Mouse (Mus musculus): ENCODE data around the gene Cmc2. TPM values are rescaled to one million over a fixed set of nuclear protein-coding genes. Genes with fewer than 3 reads are reported as not detected.

The Cmc2 gene
- polyA plus RNA-seq, 1 experiment from 2014 or later: 78.2 TPM

GRCm38 (mm10) chr8:116943161-116943554 is 21.9 kb upstream of the Cmc2 start, which contains the start of gene Atmin:
Atmin (plus strand) TSS chr8:116943393.
- ATAC-seq (ENCODE audit: low FRiP score): peak; percentile 94
- 0 out of 2 replicates have a peak within 1 kb of the TSS, but pooled peaks have one; percentile 36 for H3K27ac ChIP-seq
- peaks cover 24% of the 10 kb centered on the region for H3K4me1 ChIP-seq
- H3K36me3 ChIP-seq (replicated peaks): peaks cover 17% of the 10 kb centered on the region; the same call in 1 of the 2 replicates
- WGBS: under 1% methylated on average over 35 of the region's 46 CpGs
- H3K9ac ChIP-seq: peak within 1 kb of the TSS; percentile 91
- peak within 1 kb of the TSS; percentile 97 for H3K4me3 ChIP-seq (replicated peaks)
- H3K4me2 ChIP-seq: peak within 1 kb of the TSS; percentile 97
- H3K9me3 ChIP-seq: no peaks in the 10 kb centered on the region
- no peaks in the 10 kb centered on the region for H3K27me3 ChIP-seq

GRCm38 (mm10) chr8:116942284-116943058 is 21.2 kb upstream of the Cmc2 start:
- H3K4me3 ChIP-seq (replicated peaks): no peak overlapping the region

GRCm38 (mm10) chr8:116935506-116935905 is 14.3 kb upstream of the Cmc2 start:
- no peak for ATAC-seq (ENCODE audit: low FRiP score)

More at GRCm38 (mm10) chr8:116942284-116943058, 21.2 kb upstream of the Cmc2 start:
- no peak overlapping the region for H3K27ac ChIP-seq
- H3K9ac ChIP-seq: no peak overlapping the region
- H3K9me3 ChIP-seq: no peaks in the 10 kb centered on the region
- no peak overlapping the region for H3K4me2 ChIP-seq
- peaks cover 24% of the 10 kb centered on the region for H3K4me1 ChIP-seq
- peaks cover 22% of the 10 kb centered on the region for H3K36me3 ChIP-seq (replicated peaks)
- no peaks in the 10 kb centered on the region for H3K27me3 ChIP-seq
- WGBS: 87% methylated on average over 12 of the region's 12 CpGs
- ATAC-seq (ENCODE audit: low FRiP score): peak; percentile 25; the same call in 1 of the 2 replicates

DNA sequence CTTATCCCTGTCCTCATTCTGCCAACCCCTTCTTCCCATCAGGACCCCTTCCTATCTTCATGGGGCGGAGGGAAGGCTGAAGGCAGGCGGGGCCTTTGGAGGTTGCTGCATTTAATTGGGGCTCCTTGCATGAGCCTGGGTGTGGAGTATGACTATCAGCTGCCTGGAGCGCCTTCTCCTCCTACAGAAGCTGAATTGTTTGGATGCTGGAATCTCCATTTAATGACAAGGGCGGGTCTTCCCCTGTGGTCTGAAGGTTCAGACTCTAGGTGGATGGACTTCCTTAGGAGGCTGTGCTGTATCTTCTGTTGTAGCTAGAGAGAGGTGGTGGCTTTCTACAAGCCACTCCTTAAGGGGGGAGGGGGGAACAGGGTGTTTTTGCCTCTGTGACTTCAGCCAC is 13.7 kb upstream of the Cmc2 start:
- H3K4me2 ChIP-seq: no peak overlapping the region
- no peaks in the 10 kb centered on the region for H3K27me3 ChIP-seq
- no peak overlapping the region for H3K4me3 ChIP-seq (replicated peaks)
- H3K9me3 ChIP-seq: no peaks in the 10 kb centered on the region
- 93% methylated on average over 4 of the region's 4 CpGs for WGBS
- no peak overlapping the region for H3K27ac ChIP-seq
- no peak overlapping the region for H3K9ac ChIP-seq
- H3K4me1 ChIP-seq: no peaks in the 10 kb centered on the region
- peaks cover 73% of the 10 kb centered on the region for H3K36me3 ChIP-seq (replicated peaks)
- no peak for ATAC-seq (ENCODE audit: low FRiP score)

More at GRCm38 (mm10) chr8:116935506-116935905, 14.3 kb upstream of the Cmc2 start:
- Histone ChIP-seq H3K27me3 (no peaks in the 10 kb centered on the region), H3K4me3 (replicated peaks) (no peak overlapping the region), H3K27ac (no peak overlapping the region), H3K9ac (no peak overlapping the region), H3K4me1 (no peaks in the 10 kb centered on the region), H3K4me2 (no peak overlapping the region), H3K36me3 (replicated peaks) (peaks cover 76% of the 10 kb centered on the region), H3K9me3 (no peaks in the 10 kb centered on the region)
- WGBS: 47% methylated on average over 6 of the region's 6 CpGs

DNA sequence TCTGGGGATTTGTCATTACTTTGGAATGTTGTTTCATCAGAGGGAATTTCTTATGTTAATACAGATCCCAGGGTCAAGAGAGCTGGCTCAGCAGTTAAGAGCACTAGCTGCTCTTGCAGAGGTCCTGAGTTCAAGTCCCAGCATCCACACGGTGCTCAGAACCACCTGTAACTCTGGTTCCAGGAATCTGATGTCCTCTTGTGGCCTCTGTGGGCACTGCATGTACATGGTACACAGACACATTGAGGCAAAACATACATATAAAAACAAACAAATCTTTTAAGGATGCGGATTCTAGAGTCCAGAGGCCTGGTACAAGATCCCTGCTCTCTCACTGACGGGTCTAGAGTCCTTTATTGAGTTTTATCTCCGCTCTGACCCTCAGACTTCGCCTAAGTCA is 7.3 kb upstream of the Cmc2 start:
- Histone ChIP-seq H3K27me3 (no peaks in the 10 kb centered on the region), H3K36me3 (replicated peaks) (peaks cover 54% of the 10 kb centered on the region)

GRCm38 (mm10) chr8:116927880-116928279 is 6.6 kb upstream of the Cmc2 start:
- peaks cover 47% of the 10 kb centered on the region for H3K36me3 ChIP-seq (replicated peaks)
- H3K27ac ChIP-seq: no peak overlapping the region
- no peak overlapping the region for H3K4me2 ChIP-seq
- H3K4me3 ChIP-seq (replicated peaks): no peak overlapping the region
- 89% methylated on average over 9 of the region's 9 CpGs for WGBS
- no peak overlapping the region for H3K9ac ChIP-seq
- H3K4me1 ChIP-seq: 0 out of 2 replicates have a peak, but pooled peaks cover under 1% of the 10 kb centered on the region
- no peak for ATAC-seq (ENCODE audit: low FRiP score)
- no peaks in the 10 kb centered on the region for H3K9me3 ChIP-seq
- H3K27me3 ChIP-seq: no peaks in the 10 kb centered on the region

More for the DNA sequence above, 7.3 kb upstream of the Cmc2 start:
- Histone ChIP-seq H3K9ac (no peak overlapping the region), H3K9me3 (no peaks in the 10 kb centered on the region), H3K27ac (no peak overlapping the region), H3K4me1 (no peaks in the 10 kb centered on the region), H3K4me3 (replicated peaks) (no peak overlapping the region), H3K4me2 (no peak overlapping the region)
- no peak for ATAC-seq (ENCODE audit: low FRiP score)
- 88% methylated on average over 5 of the region's 5 CpGs for WGBS

DNA sequence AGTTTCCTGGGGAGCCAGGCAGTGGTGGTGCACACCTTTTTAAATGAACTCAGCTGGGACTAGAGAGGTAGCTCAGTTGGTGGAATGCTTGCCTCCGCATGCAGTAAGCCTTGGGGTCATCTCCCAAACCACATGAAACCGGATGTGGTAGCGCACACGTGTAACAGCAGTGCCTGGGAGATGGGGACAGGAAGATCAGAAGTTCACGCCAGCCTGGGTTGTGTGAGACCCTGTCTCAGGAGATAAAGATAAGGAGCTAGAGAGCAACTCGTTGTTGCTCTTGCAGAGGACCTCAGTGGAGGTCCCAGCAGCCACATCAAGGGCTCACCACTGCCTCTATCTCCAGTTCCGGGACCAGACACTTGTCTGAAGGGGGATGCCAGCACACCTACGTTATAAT is 2.3 kb upstream of the Cmc2 start:
- 93% methylated on average over 8 of the region's 8 CpGs for WGBS

DNA sequence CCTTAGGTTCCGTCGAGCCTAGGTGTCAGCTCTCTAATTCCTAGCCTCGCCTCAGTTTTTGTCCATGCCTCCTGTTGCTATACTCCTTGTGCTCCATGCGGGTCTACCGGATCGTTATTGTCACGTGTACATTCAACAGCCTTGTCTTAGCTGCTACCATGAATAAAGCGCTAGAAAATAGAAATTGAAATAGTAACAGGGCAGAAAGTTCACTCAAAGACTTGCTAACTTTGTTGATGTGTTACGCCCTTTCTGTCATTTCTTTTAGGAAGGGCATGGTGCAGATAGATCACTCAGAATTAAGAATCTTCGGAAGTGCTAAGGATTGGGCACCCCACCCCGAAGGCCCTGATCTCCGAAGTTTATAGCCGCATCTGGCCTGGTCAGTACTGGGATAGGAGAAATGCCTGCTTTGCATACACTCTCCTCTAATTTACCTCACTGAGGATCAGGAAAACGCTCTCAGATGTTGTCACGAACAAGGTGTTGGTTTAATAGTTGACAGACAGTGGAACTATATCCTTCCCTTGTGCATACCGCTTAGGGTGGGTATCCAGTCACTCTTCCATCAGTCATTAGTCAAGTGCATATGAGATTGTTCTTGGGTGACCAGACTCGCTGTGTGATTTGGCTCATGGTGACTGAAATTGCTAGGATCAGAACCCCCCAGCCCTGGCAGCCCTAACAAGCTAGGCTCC is 954 bp upstream of the Cmc2 start:
- Histone ChIP-seq H3K9me3 (no peaks in the 10 kb centered on the region), H3K4me3 (replicated peaks) (peak overlapping the region; percentile 80), H3K4me2 (peak overlapping the region; percentile 65), H3K27me3 (no peaks in the 10 kb centered on the region), H3K4me1 (peaks cover 22% of the 10 kb centered on the region), H3K9ac (peak overlapping the region; percentile 77), H3K36me3 (replicated peaks) (peaks cover 13% of the 10 kb centered on the region; the same call in 1 of the 2 replicates), H3K27ac (peak overlapping the region; percentile 81; the same call in 1 of the 2 replicates)
- ATAC-seq (ENCODE audit: low FRiP score): no peak
- 35% methylated on average over 17 of the region's 17 CpGs for WGBS

More for the DNA sequence above, 2.3 kb upstream of the Cmc2 start:
- no peak overlapping the region for H3K27ac ChIP-seq
- no peak overlapping the region for H3K4me2 ChIP-seq
- H3K9me3 ChIP-seq: no peaks in the 10 kb centered on the region
- no peak for ATAC-seq (ENCODE audit: low FRiP score)
- no peak overlapping the region for H3K4me3 ChIP-seq (replicated peaks)
- no peak overlapping the region for H3K9ac ChIP-seq
- peaks cover 22% of the 10 kb centered on the region for H3K4me1 ChIP-seq
- H3K27me3 ChIP-seq: no peaks in the 10 kb centered on the region
- H3K36me3 ChIP-seq (replicated peaks): peaks cover 25% of the 10 kb centered on the region

DNA sequence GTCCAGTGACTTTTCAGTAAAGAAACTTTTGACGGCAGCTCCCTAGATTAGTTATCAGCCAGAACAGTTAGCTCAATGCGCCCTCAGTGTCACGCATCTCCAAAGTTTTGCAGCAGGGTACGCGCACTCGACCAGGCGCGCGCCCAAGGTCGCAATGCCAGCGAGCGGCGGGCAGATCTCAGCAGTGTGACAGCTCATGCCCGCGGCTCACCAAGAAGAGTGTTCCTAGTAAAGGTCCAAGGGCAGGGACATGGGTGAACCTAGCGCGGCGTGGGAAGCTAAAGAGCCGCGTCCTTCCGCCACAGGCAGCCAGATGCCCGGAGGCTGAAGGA is 284 bp downstream of the Cmc2 start:
- Histone ChIP-seq H3K27ac (peak overlapping the region; percentile 81), H3K9me3 (no peaks in the 10 kb centered on the region), H3K4me1 (peaks cover 22% of the 10 kb centered on the region), H3K4me2 (peak overlapping the region; percentile 65), H3K4me3 (replicated peaks) (peak overlapping the region; percentile 80), H3K36me3 (replicated peaks) (peaks cover 10% of the 10 kb centered on the region), H3K9ac (peak overlapping the region; percentile 77), H3K27me3 (no peaks in the 10 kb centered on the region)
- ATAC-seq (ENCODE audit: low FRiP score): peak; percentile 73
- 0% methylated on average over 22 of the region's 22 CpGs for WGBS

DNA sequence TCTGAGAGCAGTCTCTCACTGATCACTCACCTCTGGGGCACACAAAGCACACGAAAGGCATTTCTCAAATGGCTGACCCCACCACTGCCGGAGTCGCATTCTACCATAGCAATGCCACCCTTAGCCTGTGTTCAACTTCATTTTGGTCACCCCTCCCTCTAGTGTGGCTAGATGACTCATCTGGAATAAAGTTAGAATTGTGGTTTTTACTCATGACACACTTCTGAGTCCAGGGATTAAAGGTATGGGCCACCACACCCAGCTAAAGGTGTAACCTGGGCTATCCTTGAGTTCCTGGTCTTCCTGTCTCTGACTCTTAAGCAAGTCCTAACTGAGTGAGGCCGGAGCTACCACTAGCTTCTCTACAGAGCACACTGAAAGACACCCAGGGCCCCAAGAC is 15.4 kb downstream of the Cmc2 start:
- H3K4me1 ChIP-seq: no peaks in the 10 kb centered on the region
- no peaks in the 10 kb centered on the region for H3K27me3 ChIP-seq
- H3K27ac ChIP-seq: no peak overlapping the region
- no peaks in the 10 kb centered on the region for H3K9me3 ChIP-seq
- no peak overlapping the region for H3K9ac ChIP-seq
- 98% methylated on average over 4 of the region's 4 CpGs for WGBS
- H3K4me2 ChIP-seq: no peak overlapping the region
- H3K36me3 ChIP-seq (replicated peaks): peaks cover 29% of the 10 kb centered on the region
- H3K4me3 ChIP-seq (replicated peaks): no peak overlapping the region
- ATAC-seq (ENCODE audit: low FRiP score): no peak

DNA sequence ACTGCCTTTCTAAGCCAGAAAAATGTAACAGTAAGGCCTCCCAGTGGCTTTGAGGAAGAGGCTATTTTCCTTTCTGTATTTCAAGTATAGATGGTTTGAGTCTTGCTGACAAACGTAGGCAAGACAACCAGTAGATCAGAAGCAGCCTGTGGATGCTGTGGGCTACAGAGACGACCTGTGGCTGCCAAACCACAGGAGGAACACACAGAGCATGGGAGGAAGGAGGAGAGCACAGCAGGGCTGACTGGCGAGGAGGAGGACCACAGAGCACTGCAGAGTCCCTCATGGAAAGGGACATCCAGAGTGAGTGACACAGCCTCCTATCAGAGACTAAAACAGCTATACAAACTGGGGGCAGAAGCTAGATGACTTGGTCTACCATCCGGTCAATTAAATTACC is 16.0 kb downstream of the Cmc2 start:
- H3K4me3 ChIP-seq (replicated peaks): no peak overlapping the region
- H3K27me3 ChIP-seq: no peaks in the 10 kb centered on the region
- no peak overlapping the region for H3K4me2 ChIP-seq
- WGBS: 89% methylated on average over 4 of the region's 4 CpGs
- no peak overlapping the region for H3K9ac ChIP-seq
- no peak overlapping the region for H3K27ac ChIP-seq
- ATAC-seq (ENCODE audit: low FRiP score): no peak
- no peaks in the 10 kb centered on the region for H3K9me3 ChIP-seq
- H3K36me3 ChIP-seq (replicated peaks): peaks cover 29% of the 10 kb centered on the region
- no peaks in the 10 kb centered on the region for H3K4me1 ChIP-seq

DNA sequence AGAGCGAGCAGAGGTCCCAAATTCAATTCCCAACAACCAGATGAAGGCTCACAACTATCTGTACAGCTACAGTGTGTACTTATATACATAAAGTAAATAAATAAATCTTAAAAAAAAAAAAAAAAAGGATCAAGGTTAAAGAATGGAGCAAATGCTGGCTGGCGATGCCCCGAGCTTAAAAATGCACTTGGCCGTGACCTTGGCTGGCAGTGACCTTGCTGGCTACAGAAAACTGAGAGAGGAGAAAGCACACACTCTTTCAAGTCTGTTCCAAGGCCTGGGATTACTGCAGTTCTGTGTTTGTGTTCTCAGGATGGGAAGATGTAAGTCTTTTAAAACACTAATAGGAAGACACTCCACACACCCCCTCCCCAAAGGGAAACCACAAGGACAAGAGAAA is 16.5 kb downstream of the Cmc2 start:
- Histone ChIP-seq H3K9me3 (no peaks in the 10 kb centered on the region), H3K27me3 (no peaks in the 10 kb centered on the region), H3K4me1 (no peaks in the 10 kb centered on the region), H3K4me3 (replicated peaks) (no peak overlapping the region), H3K4me2 (no peak overlapping the region), H3K27ac (no peak overlapping the region), H3K36me3 (replicated peaks) (peaks cover 24% of the 10 kb centered on the region), H3K9ac (no peak overlapping the region)
- ATAC-seq (ENCODE audit: low FRiP score): no peak
- WGBS: 96% methylated on average over 4 of the region's 4 CpGs
